Mouse (Mus musculus) urinary bladder, adult 2 months (tissue): ENCODE data around the gene Fndc1. TPM values are rescaled to one million over a fixed set of nuclear protein-coding genes. Genes with fewer than 3 reads are reported as not detected.

Experiments used
- DNase-seq: peaks from one replicate; pipeline ENCODE4 v3.0.0; 2022; ENCODE audit warnings: low spot score
- polyA plus RNA-seq: library from polyadenylated mRNA; depleted of rRNA; stranded (reverse); fragments of >200 nt; gene quantifications from 2 replicates; pipeline ENCODE4 v1.2.3, GENCODE M21; 2012; rRNA removed

Gene Fndc1
- polyA plus RNA-seq, 1 experiment: 43.8 TPM

DNA sequence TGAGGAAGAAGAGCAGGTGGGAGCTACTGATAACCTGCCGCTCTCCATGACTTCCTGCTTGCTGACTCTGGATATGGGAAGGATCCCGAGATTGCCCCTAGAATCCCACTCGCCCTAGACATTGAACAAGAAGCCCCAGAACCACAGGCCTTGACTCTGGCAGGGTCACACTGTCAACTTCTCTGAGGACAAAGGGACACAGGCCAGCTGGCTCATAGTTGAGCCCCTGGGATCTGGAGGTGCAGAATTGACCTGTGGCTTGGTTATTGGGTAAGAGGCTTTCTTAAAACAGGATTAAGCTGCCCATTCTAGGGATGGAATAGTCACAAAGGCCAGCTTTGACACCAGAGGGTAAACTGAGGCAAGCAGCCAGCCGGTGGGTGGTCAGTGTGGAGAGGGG, 136.8 kb downstream of the Fndc1 start:
- DNase-seq: no peak

Other genes with a start within 250 kb of the Fndc1 start
- 6.5 and 8.2 TPM in 2 replicates for gene Tagap, start 98.7 kb upstream of the Fndc1 start, polyA plus RNA-seq
- gene Rsph3a, start 118.3 kb upstream of the Fndc1 start, polyA plus RNA-seq: 35.4 and 53.8 TPM in 2 replicates